Mouse (Mus musculus) B cell, adult 62 days (primary cell): Measurements from ENCODE around the gene Supt20. TPM values are rescaled to one million over a fixed set of nuclear protein-coding genes. Genes with fewer than 3 reads are reported as not detected.

ENCODE experiments used
- total RNA-seq: library from RNA; stranded (reverse); gene quantifications from 4 replicates; pipeline ENCODE4 v1.2.4, GENCODE M21; 2023

Supt20 gene
- 155 to 175 TPM (median 170 TPM) in 4 replicates for total RNA-seq

GRCm38 (mm10) chr3:54692202-54693055, at the start of gene Supt20:
Gene Supt20, plus strand, starts transcription at chr3:54692807.

DNA sequence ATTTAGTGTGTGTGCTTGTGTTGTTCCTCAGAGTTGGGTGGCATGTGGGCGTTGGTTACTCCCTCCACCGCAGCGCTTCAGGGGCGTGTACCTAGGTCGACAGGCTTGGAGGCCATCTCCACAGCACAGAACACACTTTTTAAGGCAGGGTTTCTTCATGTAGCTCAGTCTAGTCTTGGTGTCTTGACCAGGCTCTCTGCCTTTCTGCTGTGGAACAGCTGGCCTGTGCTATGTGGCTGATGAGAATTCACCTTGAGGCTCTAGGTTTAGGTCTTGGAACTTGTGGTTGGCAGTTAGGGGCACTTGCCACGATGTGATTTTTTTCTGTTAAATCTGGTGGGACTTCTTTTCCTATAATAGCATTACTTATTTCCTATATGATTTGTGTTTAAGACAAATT, 21.6 kb downstream of the Supt20 start, which contains the start of gene Gm21958:
TSS of gene Gm21958 (minus strand) at position 101 of the 400 bp plus-strand sequence.

GRCm38 (mm10) chr3:54735247-54736046, 42.8 kb downstream of the Supt20 start, which contains the start of the genes Exosc8 and Alg5:
Gene Exosc8, minus strand, starts transcription at chr3:54735393.
Gene Alg5, plus strand, starts transcription at chr3:54735539.

DNA sequence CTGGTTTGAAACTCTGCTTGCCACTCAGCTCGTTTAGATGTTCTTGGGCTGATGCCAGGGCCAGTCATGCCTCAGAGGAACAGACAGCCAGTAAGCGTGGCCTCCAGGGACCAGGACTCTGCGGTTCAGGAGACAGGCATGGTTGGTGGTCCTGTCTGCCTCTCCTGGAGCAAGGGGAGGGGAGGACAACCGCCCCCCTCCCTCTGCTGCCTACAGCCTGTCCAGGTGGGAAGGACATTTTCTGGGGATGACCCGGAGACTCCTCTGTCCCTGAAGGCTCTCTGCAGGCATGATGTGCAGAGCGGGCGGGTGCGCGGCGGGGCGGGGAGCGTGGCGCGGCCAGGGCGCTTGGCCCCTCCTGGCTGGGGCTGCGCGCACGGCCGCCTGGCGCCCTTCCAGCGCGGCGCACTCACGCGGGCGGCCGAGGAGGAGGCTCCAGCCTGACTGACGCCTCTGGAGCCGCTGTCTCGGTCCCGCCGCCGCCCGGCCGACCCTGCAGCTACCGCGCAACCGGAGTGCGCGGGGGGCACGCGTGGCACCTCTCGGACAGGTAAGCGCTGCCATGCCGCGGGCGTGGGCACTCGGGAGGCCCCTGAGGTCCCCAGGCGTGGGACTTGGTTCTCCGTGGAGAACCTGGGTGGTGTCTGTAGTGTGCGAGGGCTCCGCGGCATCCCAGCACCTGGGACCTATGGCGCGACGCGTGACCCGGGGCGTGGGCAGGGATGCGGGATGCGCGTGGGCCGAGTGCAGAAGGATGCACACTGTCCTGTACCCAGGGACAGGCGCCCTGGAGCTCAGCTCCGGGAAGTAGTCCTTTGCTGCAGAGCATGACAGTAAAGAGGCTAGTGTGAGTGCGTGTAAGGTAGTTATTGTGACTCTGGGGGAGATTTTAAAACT, 62.8 kb downstream of the Supt20 start, which contains the start of gene Smad9:
TSS of gene Smad9 (plus strand) at position 438 of the 897 bp plus-strand sequence.

Other genes starting within 250 kb of the Supt20 start
- gene Gm21958, start 21.5 kb downstream of the Supt20 start, total RNA-seq, result 1.0 TPM in 1 of 4 replicates, not detected in the others
- gene Exosc8, start 42.6 kb downstream of the Supt20 start, total RNA-seq, result 67.4 to 82.2 TPM (median 74.3 TPM) in 4 replicates
- gene Alg5, start 42.7 kb downstream of the Supt20 start, total RNA-seq, result 16.3 to 22.3 TPM (median 21.3 TPM) in 4 replicates
- gene Smad9, start 62.8 kb downstream of the Supt20 start, total RNA-seq, result 0.09 to 0.12 TPM in 2 of 4 replicates, not detected in the others
- gene Rfxap, start 115.0 kb downstream of the Supt20 start, total RNA-seq, result 23.5 to 34.4 TPM (median 29.1 TPM) in 4 replicates
- not detected in 4 replicates for gene Sertm1, start 223.1 kb downstream of the Supt20 start, total RNA-seq